Mouse (Mus musculus): ENCODE measurements around the gene Bdkrb2. TPM values are rescaled to one million over a fixed set of nuclear protein-coding genes. Genes with fewer than 3 reads are reported as not detected.

Gene Bdkrb2
- polyA plus RNA-seq (2016; fragmentation: Nextera tagmentation; extraction: Ambion mirVana) = 0.50 and 0.66 TPM in 2 replicates

GRCm38 (mm10) chr12:105562936-105563680, at the start of gene Bdkrb2:
Gene Bdkrb2 (plus strand): TSS chr12:105563226.
- peak within 1 kb of the TSS; percentile 36 for H3K4me3 ChIP-seq
- WGBS = 1% methylated on average over 25 of the region's 25 CpGs
- H3K4me2 ChIP-seq (replicated peaks) = peak within 1 kb of the TSS; percentile 60
- no peaks in the 10 kb centered on the region for H3K9me3 ChIP-seq
- no peak within 1 kb of the TSS for H3K27ac ChIP-seq (replicated peaks)
- H3K4me1 ChIP-seq = peaks cover 20% of the 10 kb centered on the region
- ATAC-seq (ENCODE audit: low FRiP score, low read depth) = peak; percentile 41
- peak within 1 kb of the TSS; percentile 11; the same call in 1 of the 2 replicates for H3K9ac ChIP-seq (replicated peaks)
- no peaks in the 10 kb centered on the region for H3K36me3 ChIP-seq
- H3K27me3 ChIP-seq = peaks cover 53% of the 10 kb centered on the region

GRCm38 (mm10) chr12:105514111-105514510, 48.9 kb upstream of the Bdkrb2 start:
- Histone ChIP-seq H3K36me3 (no peaks in the 10 kb centered on the region), H3K4me2 (replicated peaks) (no peak overlapping the region), H3K9me3 (no peaks in the 10 kb centered on the region), H3K4me1 (no peaks in the 10 kb centered on the region), H3K27me3 (0 out of 2 replicates have a peak, but pooled peaks cover 2% of the 10 kb centered on the region), H3K9ac (replicated peaks) (no peak overlapping the region), H3K27ac (replicated peaks) (no peak overlapping the region), H3K4me3 (no peak overlapping the region)
- 85% methylated on average over 10 of the region's 10 CpGs for WGBS
- ATAC-seq (ENCODE audit: low FRiP score, low read depth) = no peak

- no peak overlapping the region for H3K9ac ChIP-seq (replicated peaks)
- peaks cover 2% of the 10 kb centered on the region; the same call in 1 of the 2 replicates for H3K4me1 ChIP-seq
- H3K27ac ChIP-seq (replicated peaks) = no peak overlapping the region
- WGBS = 82% methylated on average over 21 of the region's 21 CpGs
- H3K36me3 ChIP-seq = no peaks in the 10 kb centered on the region
- H3K4me3 ChIP-seq = no peak overlapping the region
- 0 out of 2 replicates have a peak, but pooled peaks cover 10% of the 10 kb centered on the region for H3K27me3 ChIP-seq
- H3K4me2 ChIP-seq (replicated peaks) = no peak overlapping the region
- no peak for ATAC-seq (ENCODE audit: low FRiP score, low read depth)
- no peaks in the 10 kb centered on the region for H3K9me3 ChIP-seq
Measured at GRCm38 (mm10) chr12:105517026-105517675, 45.9 kb upstream of the Bdkrb2 start.

- Histone ChIP-seq H3K9ac (replicated peaks) (no peak overlapping the region), H3K36me3 (no peaks in the 10 kb centered on the region), H3K4me1 (peaks cover 2% of the 10 kb centered on the region; the same call in 1 of the 2 replicates), H3K9me3 (no peaks in the 10 kb centered on the region), H3K4me3 (no peak overlapping the region), H3K4me2 (replicated peaks) (no peak overlapping the region), H3K27ac (replicated peaks) (no peak overlapping the region), H3K27me3 (0 out of 2 replicates have a peak, but pooled peaks cover 10% of the 10 kb centered on the region)
- ATAC-seq (ENCODE audit: low FRiP score, low read depth) = no peak
- 81% methylated on average over 2 of the region's 2 CpGs for WGBS
Measured at GRCm38 (mm10) chr12:105519851-105520250, 43.2 kb upstream of the Bdkrb2 start.

- no peak for ATAC-seq (ENCODE audit: low FRiP score, low read depth)
- no peaks in the 10 kb centered on the region for H3K9me3 ChIP-seq
- no peak overlapping the region for H3K4me3 ChIP-seq
- no peaks in the 10 kb centered on the region for H3K36me3 ChIP-seq
- H3K4me1 ChIP-seq = peaks cover 2% of the 10 kb centered on the region; the same call in 1 of the 2 replicates
- H3K27me3 ChIP-seq = 0 out of 2 replicates have a peak, but pooled peaks cover 8% of the 10 kb centered on the region
- H3K27ac ChIP-seq (replicated peaks) = no peak overlapping the region
- 74% methylated on average over 15 of the region's 15 CpGs for WGBS
- H3K4me2 ChIP-seq (replicated peaks) = no peak overlapping the region
- no peak overlapping the region for H3K9ac ChIP-seq (replicated peaks)
Measured at GRCm38 (mm10) chr12:105521170-105521762, 41.8 kb upstream of the Bdkrb2 start.

GRCm38 (mm10) chr12:105523737-105524136, 39.3 kb upstream of the Bdkrb2 start:
- 75% methylated on average over 2 of the region's 2 CpGs for WGBS
- H3K36me3 ChIP-seq = no peaks in the 10 kb centered on the region
- no peak overlapping the region for H3K27ac ChIP-seq (replicated peaks)
- H3K4me1 ChIP-seq = peaks cover 2% of the 10 kb centered on the region; the same call in 1 of the 2 replicates
- no peak overlapping the region for H3K9ac ChIP-seq (replicated peaks)
- no peak overlapping the region for H3K4me3 ChIP-seq
- no peak overlapping the region for H3K4me2 ChIP-seq (replicated peaks)
- no peaks in the 10 kb centered on the region for H3K9me3 ChIP-seq
- no peak for ATAC-seq (ENCODE audit: low FRiP score, low read depth)
- 0 out of 2 replicates have a peak, but pooled peaks cover 7% of the 10 kb centered on the region for H3K27me3 ChIP-seq

GRCm38 (mm10) chr12:105526186-105526585, 36.8 kb upstream of the Bdkrb2 start:
- no peak for ATAC-seq (ENCODE audit: low FRiP score, low read depth)
- WGBS = 87% methylated on average over 3 of the region's 3 CpGs
- H3K9me3 ChIP-seq = no peaks in the 10 kb centered on the region

GRCm38 (mm10) chr12:105526829-105527228, 36.2 kb upstream of the Bdkrb2 start:
- ATAC-seq (ENCODE audit: low FRiP score, low read depth) = no peak

More at GRCm38 (mm10) chr12:105526186-105526585, 36.8 kb upstream of the Bdkrb2 start:
- H3K36me3 ChIP-seq = no peaks in the 10 kb centered on the region
- no peak overlapping the region for H3K4me3 ChIP-seq
- no peaks in the 10 kb centered on the region for H3K4me1 ChIP-seq
- H3K27ac ChIP-seq (replicated peaks) = no peak overlapping the region
- no peak overlapping the region for H3K4me2 ChIP-seq (replicated peaks)
- H3K27me3 ChIP-seq = no peaks in the 10 kb centered on the region
- H3K9ac ChIP-seq (replicated peaks) = no peak overlapping the region

GRCm38 (mm10) chr12:105529545-105529944, 33.5 kb upstream of the Bdkrb2 start:
- ATAC-seq (ENCODE audit: low FRiP score, low read depth) = no peak
- no peak overlapping the region for H3K9ac ChIP-seq (replicated peaks)
- WGBS = 67% methylated on average over 9 of the region's 9 CpGs
- H3K36me3 ChIP-seq = no peaks in the 10 kb centered on the region
- H3K4me1 ChIP-seq = peaks cover 9% of the 10 kb centered on the region; the same call in 1 of the 2 replicates
- no peaks in the 10 kb centered on the region for H3K9me3 ChIP-seq
- H3K27me3 ChIP-seq = no peaks in the 10 kb centered on the region
- no peak overlapping the region for H3K4me2 ChIP-seq (replicated peaks)
- H3K27ac ChIP-seq (replicated peaks) = no peak overlapping the region
- H3K4me3 ChIP-seq = no peak overlapping the region

More at GRCm38 (mm10) chr12:105526829-105527228, 36.2 kb upstream of the Bdkrb2 start:
- H3K27me3 ChIP-seq = no peaks in the 10 kb centered on the region
- H3K36me3 ChIP-seq = no peaks in the 10 kb centered on the region
- 89% methylated on average over 5 of the region's 5 CpGs for WGBS
- no peak overlapping the region for H3K9ac ChIP-seq (replicated peaks)
- H3K27ac ChIP-seq (replicated peaks) = no peak overlapping the region
- H3K4me3 ChIP-seq = no peak overlapping the region
- 0 out of 2 replicates have a peak, but pooled peaks cover 4% of the 10 kb centered on the region for H3K4me1 ChIP-seq
- H3K4me2 ChIP-seq (replicated peaks) = no peak overlapping the region
- H3K9me3 ChIP-seq = no peaks in the 10 kb centered on the region

- H3K9ac ChIP-seq (replicated peaks) = no peak overlapping the region
- H3K27me3 ChIP-seq = no peaks in the 10 kb centered on the region
- no peaks in the 10 kb centered on the region for H3K36me3 ChIP-seq
- H3K9me3 ChIP-seq = no peaks in the 10 kb centered on the region
- ATAC-seq (ENCODE audit: low FRiP score, low read depth) = no peak
- H3K27ac ChIP-seq (replicated peaks) = peak overlapping the region; percentile 30; the same call in 1 of the 2 replicates
- no peak overlapping the region for H3K4me2 ChIP-seq (replicated peaks)
- WGBS = 42% methylated on average over 8 of the region's 8 CpGs
- peaks cover 9% of the 10 kb centered on the region; the same call in 1 of the 2 replicates for H3K4me1 ChIP-seq
- H3K4me3 ChIP-seq = no peak overlapping the region
Measured at GRCm38 (mm10) chr12:105531724-105532371, 31.2 kb upstream of the Bdkrb2 start.

GRCm38 (mm10) chr12:105534842-105535241, 28.2 kb upstream of the Bdkrb2 start:
- Histone ChIP-seq H3K4me3 (no peak overlapping the region), H3K27me3 (no peaks in the 10 kb centered on the region), H3K9ac (replicated peaks) (no peak overlapping the region), H3K27ac (replicated peaks) (no peak overlapping the region), H3K4me1 (peaks cover 9% of the 10 kb centered on the region; the same call in 1 of the 2 replicates), H3K9me3 (no peaks in the 10 kb centered on the region), H3K4me2 (replicated peaks) (no peak overlapping the region), H3K36me3 (no peaks in the 10 kb centered on the region)
- ATAC-seq (ENCODE audit: low FRiP score, low read depth) = no peak
- WGBS = 91% methylated on average over 4 of the region's 4 CpGs

Data from midbrain, embryonic 12.5 days (tissue).